Mouse (Mus musculus) forebrain, embryonic 13.5 days (tissue): ENCODE data around the gene Ptpa. TPM values are rescaled to one million over a fixed set of nuclear protein-coding genes. Genes with fewer than 3 reads are reported as not detected.

Source experiments
- ATAC-seq: fragments of 200-750 bp; cut with Nextera tagmentation; 2 replicates; pipeline ENCODE4 v1.8.0; 2017
- H3K27ac ChIP-seq: fragments of 300-500 bp; sonication (generic); 2 replicates; pipeline ENCODE4 v1.5.1; 2015; ENCODE audit warnings: inconsistent platforms, mild to moderate bottlenecking, moderate library complexity
- H3K27me3 ChIP-seq: fragments of 300-500 bp; sonication (generic); 2 replicates; pipeline ENCODE4 v1.6.1; 2015; ENCODE audit warnings: mild to moderate bottlenecking, inconsistent platforms
- H3K36me3 ChIP-seq: fragments of 300-500 bp; sonication (generic); 2 replicates; pipeline ENCODE4 v1.6.1; 2015; ENCODE audit warnings: mild to moderate bottlenecking, inconsistent platforms; ENCODE audit not compliant: poor library complexity, severe bottlenecking
- H3K4me1 ChIP-seq: fragments of 300-500 bp; sonication (generic); 2 replicates; pipeline ENCODE4 v1.6.1; 2015; ENCODE audit warnings: inconsistent platforms
- H3K4me2 ChIP-seq: fragments of 300-500 bp; sonication (generic); 2 replicates; pipeline ENCODE4 v1.6.1; 2015; ENCODE audit warnings: inconsistent platforms, mild to moderate bottlenecking, moderate library complexity
- H3K4me3 ChIP-seq: fragments of 300-500 bp; sonication (generic); 2 replicates; pipeline ENCODE4 v1.5.1; 2015; ENCODE audit warnings: mild to moderate bottlenecking, inconsistent platforms
- H3K9ac ChIP-seq: fragments of 300-500 bp; sonication (generic); 2 replicates; pipeline ENCODE4 v1.6.1; 2015; ENCODE audit warnings: mild to moderate bottlenecking, inconsistent platforms
- H3K9me3 ChIP-seq: fragments of 300-500 bp; sonication (generic); replicated peaks from 2 replicates; pipeline ENCODE4 v1.6.1; 2016; ENCODE audit warnings: inconsistent platforms
- WGBS: fragments of 180-500 bp; shearing (Covaris S2); methylation state at CpG from one replicate; pipeline ENCODE4 v1.1.7; 2015; 5-methylcytosine and 5-hydroxymethylcytosine counted together
- polyA plus RNA-seq: library from polyadenylated mRNA; unstranded; fragments of >200 nt; fragmentation: Nextera tagmentation; extraction: Ambion mirVana; gene quantifications from 2 replicates; pipeline ENCODE4 v1.2.1, GENCODE M21; 2015

Ptpa gene
- polyA plus RNA-seq, 1 experiment from 2014 or later, result 126 TPM

DNA sequence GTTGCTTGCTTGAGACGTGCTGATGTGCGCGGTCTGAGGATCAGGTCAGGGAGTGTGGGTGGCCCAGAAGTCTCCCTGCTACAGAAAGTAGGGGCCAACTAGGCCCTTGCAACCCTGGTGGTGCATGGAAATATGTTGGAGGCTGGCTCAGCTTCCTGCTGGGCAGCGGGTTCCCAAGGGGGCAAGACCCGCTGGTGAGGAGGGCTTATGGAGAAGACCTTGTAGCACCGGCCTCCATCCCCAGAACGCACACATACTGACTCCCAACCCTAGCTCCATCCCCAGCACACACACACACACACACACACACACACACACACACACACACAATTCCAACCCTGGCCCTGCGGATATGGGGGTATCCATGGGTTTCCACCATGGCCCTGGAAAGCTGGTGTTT lies 55.2 kb downstream of the Ptpa start:
- 5% methylated on average over 6 of the region's 8 CpGs for whole genome bisulfite sequencing
- ATAC-seq, result no peak
- no peaks in the 10 kb centered on the region for H3K36me3 ChIP-seq
- H3K9ac ChIP-seq, result peak overlapping the region; percentile 97
- H3K4me2 ChIP-seq, result peak overlapping the region; percentile 97
- H3K4me3 ChIP-seq, result peak overlapping the region; percentile 85
- no peaks in the 10 kb centered on the region; the same call in 1 of the 2 replicates for H3K27me3 ChIP-seq
- peaks cover 32% of the 10 kb centered on the region for H3K4me1 ChIP-seq
- H3K9me3 ChIP-seq, result no peaks in the 10 kb centered on the region
- H3K27ac ChIP-seq, result peak overlapping the region; percentile 76

DNA sequence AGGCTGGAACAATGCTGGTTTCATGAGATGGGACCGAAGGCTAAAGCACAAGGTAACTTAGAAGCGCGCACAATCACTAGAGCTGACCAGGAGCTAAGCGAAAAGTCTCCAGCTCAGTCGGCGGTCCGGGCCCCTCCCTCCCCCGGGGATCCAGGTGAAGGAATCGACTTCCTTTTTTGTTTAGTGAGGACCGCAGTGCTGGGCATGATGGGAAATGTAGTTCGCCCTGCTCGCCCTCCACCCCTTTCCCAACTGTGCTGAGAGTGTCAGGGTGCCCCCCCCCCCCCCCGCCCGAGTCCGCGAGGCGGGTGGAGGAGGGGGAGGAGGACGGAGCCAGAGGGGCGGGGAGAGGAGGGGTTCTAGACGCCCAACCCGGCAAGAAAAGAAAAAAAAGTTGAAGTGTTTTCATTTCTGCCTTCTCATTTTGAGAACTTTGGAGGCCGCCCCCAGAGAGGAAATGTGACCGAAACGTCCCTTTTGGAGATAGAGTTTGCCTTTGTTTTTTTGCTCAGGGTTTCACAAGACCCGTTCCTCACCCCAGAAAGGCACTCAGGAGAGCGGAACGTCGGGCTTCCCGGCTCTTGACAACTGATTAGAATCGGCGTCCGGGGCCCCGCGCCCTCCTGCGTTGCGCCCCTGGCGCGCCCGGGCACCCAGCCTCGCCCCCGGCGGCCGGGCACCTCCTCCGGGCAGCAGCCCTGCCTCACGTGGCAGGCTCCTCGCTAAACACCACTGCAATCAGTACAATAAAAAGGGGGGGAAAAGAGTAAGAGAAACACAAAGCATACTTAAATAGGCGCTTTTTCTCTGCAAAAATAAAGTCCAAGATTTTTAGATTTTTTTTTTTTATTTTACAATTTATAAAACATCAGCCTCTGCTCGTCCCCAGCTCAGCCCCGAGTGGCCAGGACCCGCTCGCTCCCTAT lies 56.2 kb downstream of the Ptpa start:
- Histone ChIP-seq H3K27ac (peak overlapping the region; percentile 93), H3K4me2 (peak overlapping the region; percentile 97), H3K9ac (peak overlapping the region; percentile 97), H3K27me3 (no peaks in the 10 kb centered on the region; the same call in 1 of the 2 replicates), H3K4me1 (peaks cover 32% of the 10 kb centered on the region), H3K36me3 (no peaks in the 10 kb centered on the region), H3K4me3 (peak overlapping the region; percentile 85), H3K9me3 (no peaks in the 10 kb centered on the region)
- ATAC-seq, result peak; percentile 31
- WGBS, result under 1% methylated on average over 46 of the region's 51 CpGs

DNA sequence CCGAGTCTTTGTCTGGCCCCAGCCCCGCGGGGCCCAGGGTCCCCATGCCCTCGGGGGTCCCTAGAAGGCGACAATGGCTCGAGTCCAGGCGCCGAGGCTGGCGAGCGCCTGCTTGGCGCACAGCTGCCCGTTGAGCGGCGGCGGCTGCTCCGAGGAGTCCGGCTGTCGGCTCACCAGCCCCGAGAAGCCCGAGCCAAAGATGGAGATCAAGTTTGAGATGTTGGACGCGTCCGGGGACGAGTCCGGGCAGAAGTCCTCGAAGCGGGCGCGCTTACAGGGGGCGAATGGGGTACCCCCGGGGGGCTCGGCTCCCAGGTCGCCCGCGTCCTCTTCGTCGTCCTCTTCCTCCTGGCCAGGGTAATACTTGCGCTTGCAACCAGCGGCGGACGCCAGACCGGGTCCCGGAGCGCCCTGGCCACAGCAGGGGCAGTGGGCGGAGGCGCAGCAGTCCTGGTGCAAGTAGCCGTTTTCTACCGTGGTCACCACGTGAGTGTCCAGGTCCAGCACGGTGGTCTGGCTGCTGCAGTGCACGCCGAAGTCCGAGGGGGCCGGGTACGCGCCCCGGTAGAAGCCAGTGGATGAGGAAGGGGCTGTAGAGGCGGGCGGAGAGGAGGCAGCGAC lies 57.0 kb downstream of the Ptpa start:
- H3K36me3 ChIP-seq, result no peaks in the 10 kb centered on the region
- no peaks in the 10 kb centered on the region for H3K9me3 ChIP-seq
- peak overlapping the region; percentile 97 for H3K9ac ChIP-seq
- peak overlapping the region; percentile 97 for H3K4me2 ChIP-seq
- H3K27me3 ChIP-seq, result no peaks in the 10 kb centered on the region; the same call in 1 of the 2 replicates
- ATAC-seq, result no peak
- H3K4me3 ChIP-seq, result peak overlapping the region; percentile 85
- under 1% methylated on average over 53 of the region's 60 CpGs for WGBS
- peaks cover 32% of the 10 kb centered on the region for H3K4me1 ChIP-seq
- peak overlapping the region; percentile 93 for H3K27ac ChIP-seq

DNA sequence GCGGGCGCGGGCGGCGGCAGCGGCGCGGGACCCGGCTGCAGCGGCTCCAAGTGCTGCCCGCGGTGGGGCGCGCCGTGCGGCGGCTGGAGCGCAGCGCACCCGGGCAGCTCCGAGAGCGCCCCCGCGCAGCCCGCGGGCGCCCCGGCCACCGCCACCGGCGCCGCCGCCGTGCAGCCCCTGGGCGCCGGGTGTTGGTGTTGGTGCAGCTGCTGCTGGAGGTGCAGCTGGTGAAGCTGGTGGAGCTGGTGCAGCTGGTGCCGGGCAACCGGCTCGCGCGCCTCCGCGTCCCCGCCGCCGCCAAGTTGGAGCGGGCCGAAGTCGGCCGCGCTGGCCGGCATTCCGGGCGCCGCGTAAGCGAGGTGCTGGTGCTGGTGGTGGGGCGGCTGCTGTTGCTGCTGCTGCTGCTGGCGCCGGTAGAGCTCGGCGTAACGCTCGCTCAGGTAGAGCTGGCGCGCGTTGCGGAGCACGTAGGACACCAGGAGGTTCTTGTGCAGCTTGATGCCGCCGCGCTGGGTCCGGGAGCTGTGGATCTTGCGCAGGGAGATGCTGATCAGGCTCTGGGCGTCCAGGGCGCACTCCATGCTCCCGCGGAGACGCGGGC lies 57.7 kb downstream of the Ptpa start:
- peak overlapping the region; percentile 97 for H3K9ac ChIP-seq
- H3K4me1 ChIP-seq, result peaks cover 32% of the 10 kb centered on the region
- ATAC-seq, result peak; percentile 28
- no peaks in the 10 kb centered on the region for H3K36me3 ChIP-seq
- peak overlapping the region; percentile 97 for H3K4me2 ChIP-seq
- no peaks in the 10 kb centered on the region; the same call in 1 of the 2 replicates for H3K27me3 ChIP-seq
- peak overlapping the region; percentile 93 for H3K27ac ChIP-seq
- H3K9me3 ChIP-seq, result no peaks in the 10 kb centered on the region
- peak overlapping the region; percentile 85 for H3K4me3 ChIP-seq
- under 1% methylated on average over 52 of the region's 80 CpGs for WGBS

DNA sequence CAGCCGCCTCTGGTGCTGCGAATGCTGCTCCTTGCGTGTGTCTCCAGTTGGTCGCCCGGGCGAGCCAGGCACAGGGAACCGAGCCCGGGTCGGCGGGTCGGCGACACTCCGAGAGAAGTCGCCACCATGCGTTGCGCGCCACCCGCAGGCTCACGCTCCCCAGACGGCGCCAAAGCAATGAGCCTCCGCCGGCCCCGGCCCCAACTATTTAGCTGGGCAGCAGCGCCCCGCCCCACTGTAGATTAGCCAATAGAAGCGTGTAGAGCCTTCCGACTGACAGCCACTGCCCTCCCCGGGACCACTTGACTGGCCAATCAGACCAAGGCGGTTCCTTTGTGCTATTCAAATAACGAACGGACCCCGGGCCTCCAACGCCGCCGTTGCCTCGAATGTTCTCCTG lies 58.2 kb downstream of the Ptpa start, which contains the start of gene Ier5l:
Gene Ier5l (minus strand): TSS at position 181 of the 400 bp plus-strand sequence.
- Histone ChIP-seq H3K27me3 (no peaks in the 10 kb centered on the region; the same call in 1 of the 2 replicates), H3K9me3 (no peaks in the 10 kb centered on the region), H3K4me2 (peak within 1 kb of the TSS; percentile 97), H3K9ac (peak within 1 kb of the TSS; percentile 97), H3K36me3 (no peaks in the 10 kb centered on the region), H3K4me3 (peak within 1 kb of the TSS; percentile 85), H3K27ac (peak within 1 kb of the TSS; percentile 93), H3K4me1 (peaks cover 31% of the 10 kb centered on the region)
- ATAC-seq, result peak; percentile 89
- under 1% methylated on average over 34 of the region's 37 CpGs for WGBS

DNA sequence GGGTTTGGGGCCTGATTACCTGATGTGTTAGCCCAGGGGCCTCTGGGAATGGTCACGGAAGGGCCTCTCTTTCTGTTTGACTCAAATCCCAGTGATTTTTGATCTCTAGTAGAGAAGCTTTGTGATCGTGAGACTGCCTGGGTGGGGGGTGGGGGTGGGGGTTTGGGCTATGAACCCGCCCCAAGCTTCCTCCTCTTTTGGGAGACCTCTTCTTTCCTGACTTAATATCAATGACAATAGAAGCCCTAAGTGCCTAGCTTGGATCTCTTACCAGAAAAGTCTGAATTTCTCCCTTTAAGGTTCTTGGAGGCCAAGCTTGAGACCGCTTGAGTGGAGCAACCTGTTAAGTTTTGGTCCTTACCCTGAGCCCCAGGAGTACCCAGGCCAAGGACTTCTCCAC lies 58.9 kb downstream of the Ptpa start:
- Histone ChIP-seq H3K4me3 (peak overlapping the region; percentile 85), H3K27me3 (no peaks in the 10 kb centered on the region; the same call in 1 of the 2 replicates), H3K36me3 (no peaks in the 10 kb centered on the region), H3K4me2 (peak overlapping the region; percentile 97), H3K4me1 (peaks cover 28% of the 10 kb centered on the region), H3K9me3 (no peaks in the 10 kb centered on the region), H3K27ac (no peak overlapping the region), H3K9ac (peak overlapping the region; percentile 58)
- no peak for ATAC-seq
- 27% methylated on average over 4 of the region's 4 CpGs for WGBS

DNA sequence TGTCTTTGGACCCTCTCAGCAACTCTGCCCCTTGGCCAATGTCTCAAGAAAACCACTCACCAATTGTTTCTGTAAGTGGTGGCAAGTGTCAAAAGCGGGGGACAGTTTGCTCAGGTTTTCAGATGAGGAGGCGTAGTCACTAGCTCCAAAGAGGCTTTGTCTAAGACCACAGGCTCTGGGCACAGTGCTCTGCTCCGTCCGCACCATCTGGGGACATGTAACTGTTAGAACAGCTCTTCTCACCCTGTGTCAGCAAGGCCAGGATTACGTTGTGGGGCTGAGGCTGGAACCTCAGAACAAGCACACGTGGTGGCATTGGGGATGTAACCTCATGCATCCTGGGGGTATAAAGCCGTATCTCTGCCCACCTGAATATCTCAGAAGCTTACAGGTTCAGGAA lies 59.6 kb downstream of the Ptpa start:
- Histone ChIP-seq H3K27ac (no peak overlapping the region), H3K9ac (no peak overlapping the region), H3K9me3 (no peaks in the 10 kb centered on the region), H3K36me3 (no peaks in the 10 kb centered on the region), H3K4me1 (peaks cover 22% of the 10 kb centered on the region), H3K4me2 (0 out of 2 replicates have a peak overlapping the region, but pooled peaks have one; percentile 97), H3K4me3 (no peak overlapping the region), H3K27me3 (no peaks in the 10 kb centered on the region; the same call in 1 of the 2 replicates)
- no peak for ATAC-seq
- 87% methylated on average over 7 of the region's 7 CpGs for WGBS

DNA sequence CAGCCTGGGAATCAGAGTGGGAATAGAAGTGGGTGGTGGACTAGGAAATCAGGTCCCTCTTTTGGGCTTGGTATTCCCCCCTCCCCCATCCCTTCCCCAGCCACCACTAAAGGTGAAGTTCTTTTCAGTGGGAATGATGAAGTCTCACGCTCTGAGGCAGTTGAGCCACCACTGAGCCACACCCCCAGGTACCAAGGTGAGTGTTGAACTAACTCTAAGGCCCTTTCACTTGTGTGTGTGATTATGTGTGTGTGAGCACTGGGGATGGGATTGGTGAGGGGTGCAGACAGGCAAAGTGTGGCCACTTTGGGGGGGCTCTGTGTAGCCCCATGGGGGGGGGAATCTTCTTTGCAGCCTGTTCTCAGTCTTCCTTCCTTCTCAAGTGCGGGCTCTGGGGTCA lies 60.4 kb downstream of the Ptpa start:
- no peak overlapping the region for H3K27ac ChIP-seq
- H3K4me3 ChIP-seq, result no peak overlapping the region
- no peaks in the 10 kb centered on the region for H3K9me3 ChIP-seq
- H3K4me2 ChIP-seq, result no peak overlapping the region
- no peak overlapping the region for H3K9ac ChIP-seq
- no peak for ATAC-seq
- H3K36me3 ChIP-seq, result no peaks in the 10 kb centered on the region
- no peaks in the 10 kb centered on the region; the same call in 1 of the 2 replicates for H3K27me3 ChIP-seq
- peaks cover 16% of the 10 kb centered on the region for H3K4me1 ChIP-seq
- WGBS, result 58% methylated on average over 2 of the region's 2 CpGs

DNA sequence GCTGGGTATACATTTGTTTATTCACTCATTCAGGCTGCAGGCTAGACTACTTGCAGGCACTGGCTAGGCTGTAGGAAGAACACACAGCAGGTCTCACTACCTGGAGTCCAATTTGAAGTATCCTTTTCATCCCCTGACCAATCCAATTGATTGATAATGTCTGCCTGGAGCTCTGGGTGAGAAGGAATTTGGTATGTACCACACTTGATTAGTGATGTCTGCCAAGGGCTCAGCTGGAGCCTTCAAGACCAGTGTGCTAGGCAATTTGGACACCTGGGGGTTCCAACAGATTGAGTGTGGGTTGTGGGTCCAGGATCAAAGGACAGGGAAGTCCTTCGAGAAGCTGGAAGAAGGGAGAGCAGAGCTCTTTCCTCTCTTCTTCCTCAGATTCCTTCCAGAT lies 62.7 kb downstream of the Ptpa start:
- H3K4me2 ChIP-seq, result no peak overlapping the region
- no peaks in the 10 kb centered on the region; the same call in 1 of the 2 replicates for H3K27me3 ChIP-seq
- no peak overlapping the region for H3K4me3 ChIP-seq
- H3K4me1 ChIP-seq, result peaks cover 10% of the 10 kb centered on the region
- H3K27ac ChIP-seq, result no peak overlapping the region
- H3K9me3 ChIP-seq, result no peaks in the 10 kb centered on the region
- no peak for ATAC-seq
- no peak overlapping the region for H3K9ac ChIP-seq
- WGBS, result 68% methylated on average over 1 of the region's 1 CpGs
- no peaks in the 10 kb centered on the region for H3K36me3 ChIP-seq

DNA sequence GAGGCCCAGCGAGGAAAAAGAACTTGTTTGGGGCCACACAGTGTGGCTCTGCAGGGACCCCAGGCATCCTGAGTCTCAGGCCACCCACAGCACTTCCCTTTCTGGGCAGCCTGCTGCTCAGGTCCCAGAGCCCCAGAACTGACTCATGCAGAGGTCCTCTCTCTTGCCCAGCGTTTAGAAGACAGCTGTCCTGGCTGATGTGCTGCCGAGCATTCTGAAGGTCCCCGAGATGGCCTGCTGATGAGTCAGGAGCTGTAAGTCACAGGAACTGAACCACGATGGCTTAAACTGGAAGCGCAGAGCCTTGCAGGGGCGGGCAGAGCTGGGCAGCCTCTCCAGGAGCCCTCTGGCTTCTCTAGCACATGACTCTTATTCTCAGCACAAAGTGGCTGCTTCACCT lies 71.8 kb downstream of the Ptpa start:
- Histone ChIP-seq H3K27ac (no peak overlapping the region), H3K4me2 (no peak overlapping the region), H3K9ac (no peak overlapping the region), H3K4me1 (no peaks in the 10 kb centered on the region), H3K9me3 (no peaks in the 10 kb centered on the region), H3K4me3 (no peak overlapping the region), H3K27me3 (no peaks in the 10 kb centered on the region), H3K36me3 (no peaks in the 10 kb centered on the region)
- ATAC-seq, result no peak
- 40% methylated on average over 7 of the region's 7 CpGs for WGBS

DNA sequence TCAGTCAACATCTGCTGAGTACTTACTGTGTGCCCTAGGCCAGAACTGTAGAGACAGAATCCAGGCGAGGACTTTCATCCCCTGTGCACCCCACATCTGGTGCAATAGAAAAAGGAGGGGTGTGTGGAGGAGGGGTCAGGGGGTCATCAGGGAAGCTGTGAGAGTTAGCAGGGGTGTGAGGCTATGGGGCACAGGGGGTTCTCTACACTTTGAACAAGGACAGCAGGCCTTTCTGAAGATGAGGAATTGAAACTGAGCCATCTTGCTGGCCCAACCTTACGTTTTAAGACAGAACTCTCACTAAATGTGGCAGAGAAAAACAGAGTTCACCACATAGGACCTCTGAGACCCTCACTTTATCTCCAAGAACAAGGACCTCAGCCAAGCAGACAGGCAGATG lies 74.5 kb downstream of the Ptpa start:
- Histone ChIP-seq H3K4me3 (no peak overlapping the region), H3K36me3 (no peaks in the 10 kb centered on the region), H3K27ac (no peak overlapping the region), H3K9ac (no peak overlapping the region), H3K4me2 (no peak overlapping the region), H3K9me3 (no peaks in the 10 kb centered on the region), H3K4me1 (no peaks in the 10 kb centered on the region), H3K27me3 (no peaks in the 10 kb centered on the region)
- 80% methylated on average over 2 of the region's 2 CpGs for WGBS
- ATAC-seq, result no peak
